Mouse (Mus musculus): ENCODE data around the gene Snai1. TPM values are rescaled to one million over a fixed set of nuclear protein-coding genes. Genes with fewer than 3 reads are reported as not detected.
A peak's percentile ranks its signal among the peaks of the same experiment; 100 is the strongest.

Gene Snai1
- polyA plus RNA-seq, 1 experiment: 13.2 TPM

DNA sequence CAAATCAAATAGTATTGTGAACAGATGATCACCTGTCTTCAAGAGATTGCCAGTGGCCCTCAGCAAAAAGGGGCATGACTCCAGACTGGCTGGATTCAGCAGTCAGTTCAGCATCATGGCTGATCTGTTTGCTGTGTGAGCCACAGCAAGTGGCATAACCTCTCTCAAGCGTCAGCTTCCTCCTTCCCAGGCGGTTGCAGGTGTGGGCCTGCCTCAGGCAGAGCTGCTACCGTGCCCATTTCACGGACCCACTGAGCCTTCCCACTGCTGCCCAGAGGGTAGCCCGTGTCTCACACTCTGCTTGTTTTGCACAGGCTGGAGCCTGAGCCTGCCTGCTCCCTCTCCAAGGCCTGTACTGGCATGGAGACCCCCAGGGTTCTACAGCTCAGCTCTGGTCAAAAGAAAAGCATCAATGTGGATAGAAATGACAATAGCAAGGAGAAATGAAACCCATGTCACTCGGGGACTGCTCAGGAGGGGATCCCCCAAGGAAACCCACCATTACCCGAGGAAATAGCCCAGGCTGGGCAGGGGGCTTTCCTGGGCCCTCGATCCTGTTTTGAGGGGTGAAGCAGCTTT lies 13.4 kb downstream of the Snai1 start:
- no peaks in the 10 kb centered on the region for H3K27me3 ChIP-seq (ENCODE audit: control insufficient read depth, insufficient read depth, low read length)
- peaks cover 6% of the 10 kb centered on the region for H3K4me1 ChIP-seq (ENCODE audit: control insufficient read depth, insufficient read depth, insufficient read length, low read length)
- 73% methylated on average over 8 of the region's 8 CpGs for WGBS
- H3K4me3 ChIP-seq (ENCODE audit: low read depth, low read length): no peak overlapping the region
- no peaks in the 10 kb centered on the region for H3K36me3 ChIP-seq (ENCODE audit: control insufficient read depth, insufficient read depth, low read length)
- TF ChIP-seq CTCF (IDR thresholded peaks at IDR 0.05; ENCODE audit: extremely low read depth, insufficient read length, insufficient replicate concordance, low read depth, low read length) (no peak), POLR2A (IDR thresholded peaks at IDR 0.05; ENCODE audit: low read depth, low read length) (no peak)
- no peak overlapping the region for H3K27ac ChIP-seq (ENCODE audit: insufficient read depth, low read depth, low read length)

DNA sequence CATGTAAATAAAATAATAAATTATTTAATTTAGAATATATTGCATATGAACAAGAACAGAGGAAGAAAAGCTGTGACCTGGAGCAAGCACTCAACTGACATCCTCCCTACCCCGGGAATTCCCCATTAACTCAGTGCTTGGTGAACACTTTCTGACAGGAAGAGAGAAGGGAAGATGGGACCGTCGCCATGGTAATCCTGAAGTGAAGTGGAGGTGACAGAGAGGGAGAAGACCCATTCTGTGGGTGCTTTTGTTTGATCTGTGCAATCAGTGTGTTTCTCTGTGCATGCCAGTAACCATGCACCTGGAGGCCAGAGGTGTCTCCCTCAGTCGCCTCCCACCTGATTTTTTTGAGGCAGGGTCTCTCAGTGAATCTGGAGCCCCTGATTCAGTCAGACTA lies 14.3 kb downstream of the Snai1 start:
- Histone ChIP-seq H3K4me1 (ENCODE audit: control insufficient read depth, insufficient read depth, insufficient read length, low read length) (peaks cover 6% of the 10 kb centered on the region), H3K27ac (ENCODE audit: insufficient read depth, low read depth, low read length) (peak overlapping the region; percentile 45; the same call in 1 of the 2 replicates), H3K36me3 (ENCODE audit: control insufficient read depth, insufficient read depth, low read length) (no peaks in the 10 kb centered on the region), H3K27me3 (ENCODE audit: control insufficient read depth, insufficient read depth, low read length) (no peaks in the 10 kb centered on the region), H3K4me3 (ENCODE audit: low read depth, low read length) (no peak overlapping the region)
- TF ChIP-seq POLR2A (IDR thresholded peaks at IDR 0.05; ENCODE audit: low read depth, low read length) (no peak), CTCF (IDR thresholded peaks at IDR 0.05; ENCODE audit: extremely low read depth, insufficient read length, insufficient replicate concordance, low read depth, low read length) (no peak)
- WGBS: 73% methylated on average over 4 of the region's 4 CpGs

GRCm38 (mm10) chr2:167552927-167553402 lies 15.0 kb downstream of the Snai1 start:
- no peaks in the 10 kb centered on the region for H3K36me3 ChIP-seq (ENCODE audit: control insufficient read depth, insufficient read depth, low read length)
- peak overlapping the region; percentile 45; the same call in 1 of the 2 replicates for H3K27ac ChIP-seq (ENCODE audit: insufficient read depth, low read depth, low read length)
- WGBS: 47% methylated on average over 11 of the region's 11 CpGs
- peaks cover 6% of the 10 kb centered on the region for H3K4me1 ChIP-seq (ENCODE audit: control insufficient read depth, insufficient read depth, insufficient read length, low read length)
- H3K4me3 ChIP-seq (ENCODE audit: low read depth, low read length): no peak overlapping the region
- H3K27me3 ChIP-seq (ENCODE audit: control insufficient read depth, insufficient read depth, low read length): no peaks in the 10 kb centered on the region
- TF ChIP-seq CTCF (IDR thresholded peaks at IDR 0.05; ENCODE audit: extremely low read depth, insufficient read length, insufficient replicate concordance, low read depth, low read length) (no peak), POLR2A (IDR thresholded peaks at IDR 0.05; ENCODE audit: low read depth, low read length) (no peak)

- Histone ChIP-seq H3K4me1 (ENCODE audit: control insufficient read depth, insufficient read depth, insufficient read length, low read length) (peaks cover 6% of the 10 kb centered on the region), H3K27me3 (ENCODE audit: control insufficient read depth, insufficient read depth, low read length) (peaks cover 6% of the 10 kb centered on the region), H3K4me3 (ENCODE audit: low read depth, low read length) (no peak overlapping the region), H3K36me3 (ENCODE audit: control insufficient read depth, insufficient read depth, low read length) (no peaks in the 10 kb centered on the region), H3K27ac (ENCODE audit: insufficient read depth, low read depth, low read length) (no peak overlapping the region)
- no peak for TF ChIP-seq POLR2A (IDR thresholded peaks at IDR 0.05; ENCODE audit: low read depth, low read length)
- no peak for TF ChIP-seq CTCF (IDR thresholded peaks at IDR 0.05; ENCODE audit: extremely low read depth, insufficient read length, insufficient replicate concordance, low read depth, low read length)
- WGBS: 87% methylated on average over 5 of the region's 5 CpGs
These were observed 17.8 kb downstream of the Snai1 start for GRCm38 (mm10) chr2:167555766-167556165.

DNA sequence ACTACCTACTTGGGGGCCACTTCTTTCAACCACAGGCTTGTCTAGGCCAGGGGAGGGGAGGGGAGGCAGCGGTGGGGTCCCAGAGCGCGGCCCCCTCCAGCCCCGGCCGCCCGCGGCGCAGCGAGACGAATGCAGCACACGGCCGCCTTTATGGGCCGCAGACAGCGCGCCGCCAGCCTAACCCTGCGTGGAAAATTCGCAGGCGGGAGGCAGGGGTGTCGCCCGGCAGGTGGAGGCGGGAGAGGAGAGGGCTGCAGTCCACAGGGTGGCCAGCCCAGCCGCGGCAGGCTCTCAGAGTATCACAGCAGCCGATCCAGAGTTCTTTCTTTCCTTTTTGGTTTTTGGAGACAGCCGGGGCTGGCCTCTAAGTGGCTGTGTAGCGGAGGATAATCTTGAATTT lies 21.4 kb downstream of the Snai1 start:
- Histone ChIP-seq H3K27me3 (ENCODE audit: control insufficient read depth, insufficient read depth, low read length) (peaks cover 6% of the 10 kb centered on the region), H3K4me1 (ENCODE audit: control insufficient read depth, insufficient read depth, insufficient read length, low read length) (no peaks in the 10 kb centered on the region), H3K36me3 (ENCODE audit: control insufficient read depth, insufficient read depth, low read length) (no peaks in the 10 kb centered on the region), H3K27ac (ENCODE audit: insufficient read depth, low read depth, low read length) (no peak overlapping the region), H3K4me3 (ENCODE audit: low read depth, low read length) (no peak overlapping the region)
- 26% methylated on average over 27 of the region's 27 CpGs for WGBS
- TF ChIP-seq CTCF (IDR thresholded peaks at IDR 0.05; ENCODE audit: extremely low read depth, insufficient read length, insufficient replicate concordance, low read depth, low read length) (no peak), POLR2A (IDR thresholded peaks at IDR 0.05; ENCODE audit: low read depth, low read length) (no peak)

DNA sequence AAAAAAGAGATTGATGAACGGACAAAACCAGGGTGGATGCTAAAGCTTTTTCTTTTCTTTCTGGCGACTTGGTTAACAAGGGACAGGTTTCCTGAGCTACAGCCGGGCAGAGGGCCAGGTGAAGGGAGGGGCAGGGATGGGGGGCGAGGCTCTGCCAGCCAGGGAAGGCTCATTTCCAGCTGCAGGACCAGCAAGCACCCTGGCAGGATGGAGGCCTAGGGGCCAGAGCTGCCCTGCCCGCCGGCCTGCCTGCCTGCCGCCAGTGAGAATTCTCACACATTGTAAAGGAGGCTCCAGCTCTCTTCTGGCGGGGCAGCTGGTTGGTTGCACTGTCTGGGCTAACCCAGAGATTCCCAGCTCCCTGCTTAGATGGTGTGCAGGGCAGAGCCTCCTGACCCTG lies 24.1 kb downstream of the Snai1 start:
- no peaks in the 10 kb centered on the region; the same call in 1 of the 2 replicates for H3K4me1 ChIP-seq (ENCODE audit: control insufficient read depth, insufficient read depth, insufficient read length, low read length)
- 26% methylated on average over 8 of the region's 8 CpGs for WGBS
- H3K27me3 ChIP-seq (ENCODE audit: control insufficient read depth, insufficient read depth, low read length): peaks cover 6% of the 10 kb centered on the region
- TF ChIP-seq CTCF (IDR thresholded peaks at IDR 0.05; ENCODE audit: extremely low read depth, insufficient read length, insufficient replicate concordance, low read depth, low read length): no peak
- no peak for TF ChIP-seq POLR2A (IDR thresholded peaks at IDR 0.05; ENCODE audit: low read depth, low read length)
- H3K4me3 ChIP-seq (ENCODE audit: low read depth, low read length): no peak overlapping the region
- no peak overlapping the region for H3K27ac ChIP-seq (ENCODE audit: insufficient read depth, low read depth, low read length)
- no peaks in the 10 kb centered on the region for H3K36me3 ChIP-seq (ENCODE audit: control insufficient read depth, insufficient read depth, low read length)

- Histone ChIP-seq H3K4me1 (ENCODE audit: control insufficient read depth, insufficient read depth, insufficient read length, low read length) (no peaks in the 10 kb centered on the region; the same call in 1 of the 2 replicates), H3K27me3 (ENCODE audit: control insufficient read depth, insufficient read depth, low read length) (peaks cover 6% of the 10 kb centered on the region), H3K36me3 (ENCODE audit: control insufficient read depth, insufficient read depth, low read length) (no peaks in the 10 kb centered on the region), H3K4me3 (ENCODE audit: low read depth, low read length) (no peak overlapping the region), H3K27ac (ENCODE audit: insufficient read depth, low read depth, low read length) (no peak overlapping the region)
- TF ChIP-seq CTCF (IDR thresholded peaks at IDR 0.05; ENCODE audit: extremely low read depth, insufficient read length, insufficient replicate concordance, low read depth, low read length): no peak
- no peak for TF ChIP-seq POLR2A (IDR thresholded peaks at IDR 0.05; ENCODE audit: low read depth, low read length)
- WGBS: 68% methylated on average over 5 of the region's 5 CpGs
These were observed 25.0 kb downstream of the Snai1 start for GRCm38 (mm10) chr2:167563035-167563434.
